Mouse (Mus musculus) forebrain, embryonic 12.5 days (tissue): ENCODE measurements at regions not wholly inside any gene's neighbourhood (a gene's known extent, or its start where the extent isn't known, plus 50 kb on each side); places are given as distances from the start of the nearest gene placed in this dataset.

Source experiments
- ATAC-seq: fragments of 200-750 bp; cut with Nextera tagmentation; 2 replicates; pipeline ENCODE4 v1.8.0; 2017; ENCODE audit warnings: moderate TSS enrichment; ENCODE audit not compliant: low FRiP score
- H3K27ac ChIP-seq: fragments of 300-500 bp; sonication (generic); 2 replicates; pipeline ENCODE4 v1.5.1; 2016; ENCODE audit warnings: mild to moderate bottlenecking
- H3K27me3 ChIP-seq: fragments of 300-500 bp; sonication (generic); 2 replicates; pipeline ENCODE4 v1.6.1; 2016; ENCODE audit warnings: mild to moderate bottlenecking
- H3K36me3 ChIP-seq: fragments of 300-500 bp; sonication (generic); replicated peaks from 2 replicates; pipeline ENCODE4 v1.6.1; 2016; ENCODE audit warnings: mild to moderate bottlenecking
- H3K4me1 ChIP-seq: fragments of 300-500 bp; sonication (generic); 2 replicates; pipeline ENCODE4 v1.6.1; 2016
- H3K4me2 ChIP-seq: fragments of 300-500 bp; sonication (generic); 2 replicates; pipeline ENCODE4 v1.6.1; 2016; ENCODE audit warnings: mild to moderate bottlenecking, moderate library complexity
- H3K4me3 ChIP-seq: fragments of 300-500 bp; sonication (generic); replicated peaks from 2 replicates; pipeline ENCODE4 v1.5.1; 2016; ENCODE audit warnings: mild to moderate bottlenecking
- H3K9ac ChIP-seq: fragments of 300-500 bp; sonication (generic); 2 replicates; pipeline ENCODE4 v1.6.1; 2016; ENCODE audit warnings: mild to moderate bottlenecking
- H3K9me3 ChIP-seq: fragments of 300-500 bp; sonication (generic); 2 replicates; pipeline ENCODE4 v1.6.1; 2016
- WGBS: fragments of 180-500 bp; shearing (Covaris S2); methylation state at CpG from one replicate; pipeline ENCODE4 v1.1.7; 2016; 5-methylcytosine and 5-hydroxymethylcytosine counted together

- ATAC-seq: no peak
- Histone ChIP-seq H3K9ac (no peak overlapping the region), H3K36me3 (no peaks in the 10 kb centered on the region), H3K4me1 (peaks cover 27% of the 10 kb centered on the region), H3K4me3 (no peak overlapping the region), H3K27ac (no peak overlapping the region), H3K4me2 (no peak overlapping the region), H3K27me3 (no peaks in the 10 kb centered on the region), H3K9me3 (no peaks in the 10 kb centered on the region)
- WGBS: 95% methylated on average over 6 of the region's 6 CpGs
These were observed 157.2 kb downstream of the Gm11146 start for GRCm38 (mm10) chr16:77444647-77445046.

- ATAC-seq: peak; percentile 83
- H3K27ac ChIP-seq: no peak overlapping the region
- no peaks in the 10 kb centered on the region for H3K9me3 ChIP-seq
- WGBS: 33% methylated on average over 4 of the region's 4 CpGs
- H3K4me2 ChIP-seq: no peak overlapping the region
- H3K36me3 ChIP-seq: no peaks in the 10 kb centered on the region
- H3K4me3 ChIP-seq: no peak overlapping the region
- H3K4me1 ChIP-seq: peaks cover 27% of the 10 kb centered on the region
- H3K27me3 ChIP-seq: no peaks in the 10 kb centered on the region
- no peak overlapping the region for H3K9ac ChIP-seq
These were observed 157.9 kb downstream of the Gm11146 start for GRCm38 (mm10) chr16:77444006-77444405.

GRCm38 (mm10) chr16:77443318-77443717 is 158.6 kb downstream of the Gm11146 start:
- no peak overlapping the region for H3K4me3 ChIP-seq
- WGBS: 69% methylated on average over 5 of the region's 5 CpGs
- H3K9ac ChIP-seq: no peak overlapping the region
- no peaks in the 10 kb centered on the region for H3K9me3 ChIP-seq
- no peaks in the 10 kb centered on the region for H3K27me3 ChIP-seq
- ATAC-seq: no peak
- no peak overlapping the region for H3K27ac ChIP-seq
- no peak overlapping the region for H3K4me2 ChIP-seq
- H3K36me3 ChIP-seq: no peaks in the 10 kb centered on the region
- H3K4me1 ChIP-seq: peaks cover 27% of the 10 kb centered on the region

GRCm38 (mm10) chr16:77442866-77443265 is 159.0 kb downstream of the Gm11146 start:
- H3K27ac ChIP-seq: no peak overlapping the region
- H3K4me1 ChIP-seq: peaks cover 27% of the 10 kb centered on the region
- H3K9ac ChIP-seq: no peak overlapping the region
- no peak overlapping the region for H3K4me3 ChIP-seq
- no peak overlapping the region for H3K4me2 ChIP-seq
- no peaks in the 10 kb centered on the region for H3K27me3 ChIP-seq
- H3K9me3 ChIP-seq: no peaks in the 10 kb centered on the region
- no peak for ATAC-seq
- no peaks in the 10 kb centered on the region; the same call in 1 of the 2 replicates for H3K36me3 ChIP-seq
- WGBS: 93% methylated on average over 6 of the region's 6 CpGs

GRCm38 (mm10) chr16:77431345-77431744 is 170.5 kb downstream of the Gm11146 start:
- Histone ChIP-seq H3K9ac (no peak overlapping the region), H3K27me3 (no peaks in the 10 kb centered on the region), H3K9me3 (no peaks in the 10 kb centered on the region), H3K4me1 (peaks cover 7% of the 10 kb centered on the region), H3K4me3 (no peak overlapping the region), H3K27ac (peak overlapping the region; percentile 43), H3K4me2 (0 out of 2 replicates have a peak overlapping the region, but pooled peaks have one; percentile 0), H3K36me3 (no peaks in the 10 kb centered on the region)
- 34% methylated on average over 4 of the region's 4 CpGs for WGBS
- peak; percentile 41; the same call in 1 of the 2 replicates for ATAC-seq

GRCm38 (mm10) chr16:77422385-77423363 is 179.2 kb downstream of the Gm11146 start:
- 49% methylated on average over 12 of the region's 12 CpGs for WGBS
- H3K4me2 ChIP-seq: peak overlapping the region; percentile 62

GRCm38 (mm10) chr16:77421591-77422024 is 180.3 kb downstream of the Gm11146 start:
- 2% methylated on average over 10 of the region's 10 CpGs for WGBS
- Histone ChIP-seq H3K9me3 (no peaks in the 10 kb centered on the region), H3K27ac (peak overlapping the region; percentile 96), H3K4me3 (peak overlapping the region; percentile 32), H3K4me2 (peak overlapping the region; percentile 62), H3K4me1 (peaks cover 23% of the 10 kb centered on the region), H3K27me3 (no peaks in the 10 kb centered on the region), H3K36me3 (no peaks in the 10 kb centered on the region), H3K9ac (peak overlapping the region; percentile 54)
- peak; percentile 94 for ATAC-seq

More at GRCm38 (mm10) chr16:77422385-77423363, 179.2 kb downstream of the Gm11146 start:
- ATAC-seq: no peak
- Histone ChIP-seq H3K4me1 (peaks cover 24% of the 10 kb centered on the region), H3K9ac (peak overlapping the region; percentile 48), H3K27ac (peak overlapping the region; percentile 96), H3K27me3 (no peaks in the 10 kb centered on the region), H3K36me3 (no peaks in the 10 kb centered on the region), H3K4me3 (peak overlapping the region; percentile 32), H3K9me3 (no peaks in the 10 kb centered on the region)

GRCm38 (mm10) chr16:77421001-77421400 is 180.9 kb downstream of the Gm11146 start:
- no peak for ATAC-seq
- peak overlapping the region; percentile 62 for H3K4me2 ChIP-seq
- 20% methylated on average over 6 of the region's 6 CpGs for WGBS
- H3K4me3 ChIP-seq: peak overlapping the region; percentile 32
- no peaks in the 10 kb centered on the region for H3K9me3 ChIP-seq
- H3K36me3 ChIP-seq: no peaks in the 10 kb centered on the region
- no peaks in the 10 kb centered on the region for H3K27me3 ChIP-seq
- H3K9ac ChIP-seq: peak overlapping the region; percentile 54
- peak overlapping the region; percentile 96 for H3K27ac ChIP-seq
- H3K4me1 ChIP-seq: peaks cover 24% of the 10 kb centered on the region

GRCm38 (mm10) chr16:77420136-77420860 is 181.6 kb downstream of the Gm11146 start:
- Histone ChIP-seq H3K9me3 (no peaks in the 10 kb centered on the region), H3K4me3 (peak overlapping the region; percentile 35), H3K4me1 (peaks cover 24% of the 10 kb centered on the region), H3K27ac (peak overlapping the region; percentile 89), H3K4me2 (peak overlapping the region; percentile 56), H3K36me3 (no peaks in the 10 kb centered on the region), H3K27me3 (no peaks in the 10 kb centered on the region), H3K9ac (peak overlapping the region; percentile 58)
- WGBS: 34% methylated on average over 8 of the region's 8 CpGs
- ATAC-seq: no peak

- no peak for ATAC-seq
- 32% methylated on average over 4 of the region's 4 CpGs for WGBS
- Histone ChIP-seq H3K4me3 (peak overlapping the region; percentile 35), H3K9me3 (no peaks in the 10 kb centered on the region), H3K4me1 (peaks cover 24% of the 10 kb centered on the region), H3K36me3 (no peaks in the 10 kb centered on the region), H3K9ac (peak overlapping the region; percentile 60), H3K4me2 (peak overlapping the region; percentile 51), H3K27me3 (no peaks in the 10 kb centered on the region), H3K27ac (peak overlapping the region; percentile 77)
These were observed 182.7 kb downstream of the Gm11146 start for GRCm38 (mm10) chr16:77419116-77419735.

GRCm38 (mm10) chr16:77418486-77418885 is 183.4 kb downstream of the Gm11146 start:
- H3K9me3 ChIP-seq: no peaks in the 10 kb centered on the region
- peak overlapping the region; percentile 70 for H3K27ac ChIP-seq
- peak overlapping the region; percentile 51 for H3K4me2 ChIP-seq
- H3K4me1 ChIP-seq: peaks cover 24% of the 10 kb centered on the region
- no peaks in the 10 kb centered on the region for H3K27me3 ChIP-seq
- peak overlapping the region; percentile 35 for H3K4me3 ChIP-seq
- H3K36me3 ChIP-seq: no peaks in the 10 kb centered on the region; the same call in 1 of the 2 replicates
- WGBS: 78% methylated on average over 1 of the region's 1 CpGs
- peak overlapping the region; percentile 55; the same call in 1 of the 2 replicates for H3K9ac ChIP-seq
- ATAC-seq: no peak
